Mouse (Mus musculus) bone marrow macrophage, adult 2 months (primary cell): ENCODE measurements around the gene Vmn1r3.
"Not testable (repeated sequence)": the region's sequence is repeated elsewhere in the genome, so short reads cannot be mapped to it uniquely, and the experiment has no call there.

ENCODE experiments used
- CTCF ChIP-seq: IDR thresholded peaks from 2 replicates; pipeline ENCODE4 v1.5.1; 2012; ENCODE audit warnings: low read depth, mild to moderate bottlenecking, low read length, moderate library complexity
- POLR2A ChIP-seq: IDR thresholded peaks from 2 replicates; pipeline ENCODE4 v1.6.1; 2012; ENCODE audit warnings: mild to moderate bottlenecking, low read depth, low read length, borderline replicate concordance

DNA sequence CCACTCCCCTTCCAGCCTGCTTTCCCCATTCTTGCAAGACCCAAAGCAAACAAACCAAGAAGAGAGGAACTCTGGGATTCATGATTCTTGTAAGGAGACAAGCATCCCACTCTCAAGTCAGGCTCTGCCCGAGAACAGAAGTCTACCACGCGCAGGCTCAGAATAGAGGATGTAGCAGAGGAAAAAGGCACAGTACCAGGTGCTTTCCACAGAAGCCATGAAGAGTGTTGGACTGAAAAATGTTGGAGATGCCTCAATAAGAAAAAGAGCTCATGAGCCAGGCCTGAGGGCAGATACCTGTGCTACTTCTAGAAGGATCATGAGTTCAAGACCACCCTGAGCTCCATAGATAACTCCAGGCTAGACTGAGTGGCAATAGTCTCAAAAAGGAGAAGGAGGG, 39.7 kb upstream of the Vmn1r3 start:
- not testable (repeated sequence) for TF ChIP-seq CTCF, POLR2A
